Mouse (Mus musculus) bone marrow macrophage, adult 2 months (primary cell): Measurements from ENCODE around the gene Nob1. TPM values are rescaled to one million over a fixed set of nuclear protein-coding genes. Genes with fewer than 3 reads are reported as not detected.

ENCODE experiments used
- H3K27ac ChIP-seq: 2 replicates; pipeline ENCODE4 v1.5.1; 2012; ENCODE audit warnings: low read depth, low read length; ENCODE audit not compliant: insufficient read depth
- H3K4me1 ChIP-seq: 2 replicates; pipeline ENCODE4 v1.6.1; 2012; ENCODE audit warnings: low read length; ENCODE audit not compliant: control insufficient read depth, insufficient read depth
- H3K4me3 ChIP-seq: 2 replicates; pipeline ENCODE4 v1.5.1; 2012; ENCODE audit warnings: mild to moderate bottlenecking, low read length, moderate library complexity; ENCODE audit not compliant: insufficient read depth
- CTCF ChIP-seq: IDR thresholded peaks from 2 replicates; pipeline ENCODE4 v1.5.1; 2012; ENCODE audit warnings: low read depth, mild to moderate bottlenecking, low read length, moderate library complexity
- POLR2A ChIP-seq: IDR thresholded peaks from 2 replicates; pipeline ENCODE4 v1.6.1; 2012; ENCODE audit warnings: mild to moderate bottlenecking, low read depth, low read length, borderline replicate concordance
- polyA plus RNA-seq: library from polyadenylated mRNA; stranded (reverse); fragments of >200 nt; gene quantifications from 2 replicates; pipeline ENCODE4 v1.2.4, GENCODE M21; 2012; ENCODE audit not compliant: missing spikeins, insufficient read depth, insufficient read length

The Nob1 gene
- polyA plus RNA-seq, 1 experiment, result 11.0 TPM

DNA sequence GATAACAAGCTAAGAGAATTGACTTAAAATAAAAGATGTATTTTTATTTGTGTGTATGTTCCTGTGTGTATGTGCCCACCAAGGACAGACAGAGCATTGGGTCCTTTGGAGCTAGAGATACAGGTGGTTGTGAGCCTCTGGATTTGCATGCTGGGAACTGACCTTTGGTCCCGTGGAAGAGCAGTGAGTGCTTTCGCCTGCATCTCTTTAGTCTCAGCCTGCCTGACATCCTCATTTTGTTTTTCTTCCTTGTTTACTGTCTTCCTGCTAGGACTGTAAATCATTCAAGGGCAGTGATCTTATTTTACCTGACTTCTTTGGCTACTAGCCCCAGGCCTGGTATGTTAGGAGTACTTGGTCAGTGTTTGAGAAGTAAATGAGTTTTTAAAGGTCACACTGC, 12.9 kb upstream of the Nob1 start:
- Histone ChIP-seq H3K4me1 (peaks cover 19% of the 10 kb centered on the region), H3K27ac (no peak overlapping the region), H3K4me3 (no peak overlapping the region)
- no peak for TF ChIP-seq POLR2A
- no peak for TF ChIP-seq CTCF

DNA sequence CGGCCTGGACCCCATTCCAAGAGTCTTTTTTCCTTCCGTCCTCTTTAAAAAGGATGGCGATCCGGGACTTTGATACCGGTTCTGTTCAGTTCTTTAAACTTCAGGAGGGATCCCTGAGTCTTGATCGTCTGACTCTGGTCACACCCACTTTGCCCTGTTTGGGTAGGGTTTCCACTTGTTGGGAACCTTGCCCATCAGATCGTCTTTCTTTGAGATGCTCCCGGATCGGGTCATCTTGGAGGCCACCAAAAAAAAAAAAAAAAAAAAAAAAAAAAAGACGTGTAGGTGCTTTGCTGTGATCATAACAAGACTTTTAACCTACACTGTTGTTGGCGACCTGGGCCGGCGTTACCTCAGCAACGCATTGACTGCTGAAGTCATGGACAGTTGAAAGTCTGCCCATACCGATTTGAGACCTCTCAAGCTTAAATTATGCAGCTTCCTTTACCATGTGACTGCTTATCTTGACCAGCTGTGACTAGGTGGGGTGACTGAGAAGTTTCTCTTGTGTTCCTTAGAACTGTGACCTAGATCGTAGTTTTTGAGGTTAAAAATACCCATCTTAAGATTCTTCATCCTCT, 12.1 kb upstream of the Nob1 start:
- Histone ChIP-seq H3K4me3 (peak overlapping the region; percentile 94), H3K27ac (peak overlapping the region; percentile 56), H3K4me1 (peaks cover 19% of the 10 kb centered on the region)
- TF ChIP-seq CTCF, result no peak
- no peak for TF ChIP-seq POLR2A

DNA sequence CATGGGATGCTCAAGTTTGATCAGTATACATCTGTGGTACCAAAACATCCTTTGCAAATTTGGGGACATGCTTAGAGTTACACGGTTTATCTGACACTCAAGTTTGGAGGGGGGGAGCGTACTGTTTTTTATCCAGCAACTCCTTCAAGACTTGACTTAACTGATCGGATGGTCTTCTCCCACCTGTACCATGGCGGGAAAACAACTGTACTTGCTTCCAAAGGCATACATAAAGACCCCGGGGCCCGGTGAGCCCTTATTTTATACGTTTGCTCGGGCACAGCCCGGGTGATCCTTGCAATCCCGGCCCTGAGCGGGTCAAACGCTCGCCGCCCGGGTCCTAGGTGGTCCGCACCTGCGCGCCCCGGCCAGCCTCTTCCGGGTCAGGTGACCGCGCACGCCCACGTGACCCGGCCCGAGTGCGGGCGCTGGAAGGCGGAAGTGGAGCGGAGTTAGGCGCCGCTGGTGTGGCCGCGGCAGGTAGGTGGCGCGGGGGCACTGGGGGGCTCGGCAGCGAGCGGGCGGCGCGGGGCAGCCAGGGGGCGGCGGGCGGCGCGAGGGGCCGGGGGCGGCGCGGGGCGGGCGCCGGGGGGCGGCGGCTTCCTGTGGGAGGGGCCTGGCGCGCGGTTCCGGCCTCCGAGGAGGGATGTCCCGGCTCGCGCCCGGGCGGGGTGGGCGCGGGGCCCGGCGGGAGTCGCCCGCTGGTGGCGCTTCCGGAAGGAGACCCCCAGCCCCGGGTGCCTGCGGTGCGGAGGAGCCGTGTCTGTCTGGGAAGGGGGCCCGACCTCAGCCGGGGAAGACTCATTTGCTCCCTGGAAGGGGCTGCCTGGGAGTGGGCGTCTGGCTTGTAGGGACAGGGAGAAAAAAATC, 11.3 kb upstream of the Nob1 start, which contains the start of gene Wwp2:
TSS of gene Wwp2 (plus strand) at position 404 of the 870 bp plus-strand sequence.
- Histone ChIP-seq H3K4me3 (peak within 1 kb of the TSS; percentile 94), H3K27ac (peak within 1 kb of the TSS; percentile 56), H3K4me1 (peaks cover 19% of the 10 kb centered on the region)
- TF ChIP-seq POLR2A, result peak; percentile 65; the same call in 1 of the 2 replicates
- TF ChIP-seq CTCF, result no peak

DNA sequence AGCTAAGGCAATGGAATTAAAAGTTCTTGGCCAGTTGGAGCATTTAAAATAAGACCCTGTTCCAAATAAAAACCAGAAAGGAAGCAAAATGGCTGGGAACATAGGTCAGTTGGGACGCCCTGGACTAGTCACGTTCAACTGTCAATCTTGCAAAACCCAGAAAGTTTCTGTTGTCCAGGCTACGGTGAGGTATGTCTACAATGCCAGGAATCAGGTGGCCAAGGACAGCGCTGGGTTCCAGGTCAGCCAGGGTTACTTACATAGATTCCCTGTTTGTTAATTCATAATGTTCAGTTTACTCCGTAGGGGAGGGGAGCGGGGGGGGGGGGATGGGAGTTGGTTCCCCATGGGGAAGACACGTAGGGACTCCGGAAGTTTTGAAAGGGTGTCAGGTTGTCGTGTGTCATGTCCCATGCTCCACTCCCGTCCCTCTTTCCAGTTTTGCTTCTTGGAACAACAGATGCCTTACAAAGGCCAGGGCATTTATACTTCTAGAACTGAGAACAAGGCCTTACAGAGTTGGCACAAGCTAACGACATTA, 10.6 kb upstream of the Nob1 start:
- TF ChIP-seq POLR2A, result no peak
- TF ChIP-seq CTCF, result no peak
- Histone ChIP-seq H3K4me3 (peak overlapping the region; percentile 73), H3K4me1 (peaks cover 19% of the 10 kb centered on the region), H3K27ac (no peak overlapping the region)

DNA sequence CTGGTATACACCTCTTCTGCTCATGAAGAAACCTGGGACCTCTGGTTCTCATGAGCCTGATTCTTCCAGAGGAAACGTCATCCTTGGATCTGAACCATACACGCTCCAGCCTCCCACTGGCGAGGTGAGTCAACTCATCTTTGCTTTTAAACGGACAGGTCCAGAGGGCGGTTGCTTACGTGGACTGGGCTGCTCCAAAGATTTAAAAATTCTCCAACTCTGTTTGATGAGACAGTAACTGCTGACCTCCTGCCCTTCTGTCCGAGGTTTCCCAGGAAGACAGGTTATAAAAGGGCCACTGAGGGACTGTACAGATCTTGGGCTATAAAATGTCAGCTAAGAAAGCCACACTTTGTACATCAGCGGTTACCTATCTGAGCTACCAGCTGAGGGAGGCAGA, 6.0 kb upstream of the Nob1 start:
- peaks cover 2% of the 10 kb centered on the region; the same call in 1 of the 2 replicates for H3K4me1 ChIP-seq
- TF ChIP-seq POLR2A (no peak), CTCF (no peak)
- H3K4me3 ChIP-seq, result no peak overlapping the region
- no peak overlapping the region for H3K27ac ChIP-seq

DNA sequence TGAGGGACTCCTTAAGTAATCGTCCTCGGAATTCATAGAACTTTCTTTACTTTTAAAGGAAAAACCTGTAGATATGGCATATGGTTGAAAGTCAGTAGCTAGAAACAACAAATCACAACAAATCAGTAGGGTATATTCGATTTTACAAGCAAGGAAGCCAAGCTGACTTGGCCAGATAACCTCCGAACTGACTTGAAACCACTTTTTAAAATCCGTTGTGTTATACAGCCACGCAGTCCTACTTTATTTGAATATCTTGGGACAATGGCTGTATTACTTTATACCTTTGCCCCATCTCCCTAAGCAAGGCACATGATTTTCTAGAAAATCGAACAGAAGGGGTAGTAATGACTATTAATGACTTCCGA, 363 bp upstream of the Nob1 start:
- Histone ChIP-seq H3K4me3 (no peak overlapping the region), H3K27ac (no peak overlapping the region), H3K4me1 (peaks cover 6% of the 10 kb centered on the region)
- TF ChIP-seq POLR2A (no peak), CTCF (no peak)

DNA sequence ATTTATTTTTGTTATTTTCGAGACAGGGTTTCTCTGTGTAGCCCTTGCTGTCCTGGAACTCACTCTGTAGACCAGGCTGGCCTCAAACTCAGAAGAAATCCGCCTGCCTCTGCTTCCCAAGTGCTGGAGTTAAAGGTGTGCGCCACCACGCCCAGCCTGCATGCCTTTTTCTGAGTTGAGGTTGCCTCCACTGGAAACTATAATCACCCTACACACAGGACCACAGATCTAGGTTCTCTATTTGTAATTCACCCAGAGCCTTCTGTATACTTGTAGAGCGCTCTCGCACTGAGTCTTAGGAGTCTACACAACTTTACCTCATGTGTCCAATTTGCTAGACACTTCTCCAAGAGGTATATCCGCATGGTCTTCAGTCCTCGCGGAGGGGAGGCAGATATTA, 675 bp downstream of the Nob1 start:
- TF ChIP-seq CTCF (no peak), POLR2A (no peak)
- Histone ChIP-seq H3K4me3 (peak overlapping the region; percentile 88), H3K4me1 (peaks cover 6% of the 10 kb centered on the region), H3K27ac (no peak overlapping the region)

DNA sequence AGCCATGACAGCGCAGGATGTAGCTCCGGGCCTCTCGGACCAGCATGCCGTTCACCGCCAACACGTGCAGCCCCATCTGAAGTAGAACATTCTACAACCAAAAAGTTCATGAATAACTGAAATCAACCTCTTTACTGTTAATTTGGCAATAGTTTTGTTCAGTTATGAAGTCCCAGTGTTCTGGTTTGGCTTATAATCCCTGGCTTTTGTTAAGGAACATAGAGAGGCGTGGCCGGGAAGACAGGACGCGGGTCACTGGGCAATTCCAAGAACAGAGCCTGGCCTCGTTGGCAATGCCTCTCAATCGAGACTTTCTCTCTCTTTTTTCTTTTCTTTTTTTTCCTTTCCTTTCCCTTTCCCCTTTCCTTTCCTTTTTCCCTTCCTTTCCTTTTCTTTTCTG, 7.8 kb downstream of the Nob1 start:
- no peak overlapping the region for H3K27ac ChIP-seq
- no peak for TF ChIP-seq CTCF
- TF ChIP-seq POLR2A, result no peak
- H3K4me3 ChIP-seq, result no peak overlapping the region
- H3K4me1 ChIP-seq, result no peaks in the 10 kb centered on the region

DNA sequence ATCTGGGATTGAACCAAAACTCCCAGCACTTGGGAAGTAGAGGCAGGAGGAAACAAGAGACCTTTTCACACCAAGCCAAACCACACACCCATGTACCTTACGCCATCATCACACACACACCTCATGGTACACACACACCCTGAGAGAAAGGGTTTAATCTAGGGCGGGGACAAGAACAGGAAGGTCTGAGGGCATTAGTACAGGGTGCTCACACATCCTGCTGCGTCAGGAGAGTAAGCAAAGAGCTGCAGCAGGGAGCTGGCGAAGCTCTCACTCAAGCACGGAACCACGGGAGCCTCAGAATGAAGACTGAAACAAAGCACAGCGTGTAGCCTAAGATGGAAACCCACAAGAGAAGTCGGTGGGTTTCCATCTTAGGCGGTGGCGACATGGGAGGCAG, 11.0 kb downstream of the Nob1 start:
- no peaks in the 10 kb centered on the region for H3K4me1 ChIP-seq
- H3K27ac ChIP-seq, result no peak overlapping the region
- TF ChIP-seq POLR2A (no peak), CTCF (no peak)
- no peak overlapping the region for H3K4me3 ChIP-seq

DNA sequence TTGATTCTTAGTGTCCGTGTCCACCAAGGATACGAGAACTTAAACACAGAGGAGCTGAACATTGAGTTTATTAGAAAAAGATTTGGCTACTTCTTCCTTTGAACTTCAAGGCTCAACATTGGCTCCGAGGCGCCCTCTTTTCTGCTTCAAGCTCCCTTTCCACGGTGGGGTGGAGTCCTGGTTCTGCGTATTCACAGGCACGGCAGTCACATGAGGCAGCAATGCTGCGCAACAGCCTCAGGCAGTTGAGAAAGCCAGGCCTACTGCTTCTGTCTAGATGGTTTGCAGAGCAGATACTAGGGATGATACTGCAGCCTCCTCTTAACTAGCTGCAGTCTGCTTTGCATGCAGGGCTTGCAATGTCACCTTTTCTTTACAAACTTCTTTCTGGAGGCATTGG, 12.3 kb downstream of the Nob1 start:
- Histone ChIP-seq H3K27ac (no peak overlapping the region), H3K4me1 (no peaks in the 10 kb centered on the region), H3K4me3 (no peak overlapping the region)
- TF ChIP-seq CTCF, result no peak
- TF ChIP-seq POLR2A, result no peak
